Mouse (Mus musculus) liver, embryonic 15.5 days (tissue): ENCODE measurements at regions not wholly inside any gene's neighbourhood (a gene's known extent, or its start where the extent isn't known, plus 50 kb on each side); places are given as distances from the start of the nearest gene placed in this dataset.

ENCODE experiments used
- ATAC-seq: fragments of 200-750 bp; cut with Nextera tagmentation; 2 replicates; pipeline ENCODE4 v1.8.0; 2017; ENCODE audit warnings: moderate number of reproducible peaks, mild to moderate bottlenecking, moderate library complexity; ENCODE audit not compliant: insufficient read depth
- H3K27ac ChIP-seq: fragments of 300-500 bp; sonication (generic); replicated peaks from 2 replicates; pipeline ENCODE4 v1.5.1; 2015; ENCODE audit warnings: mild to moderate bottlenecking, inconsistent platforms
- H3K27me3 ChIP-seq: fragments of 300-500 bp; sonication (generic); 2 replicates; pipeline ENCODE4 v1.6.1; 2015; ENCODE audit warnings: mild to moderate bottlenecking, inconsistent platforms
- H3K36me3 ChIP-seq: fragments of 300-500 bp; sonication (generic); replicated peaks from 2 replicates; pipeline ENCODE4 v1.6.1; 2015; ENCODE audit warnings: moderate library complexity, mild to moderate bottlenecking, inconsistent platforms
- H3K4me1 ChIP-seq: fragments of 300-500 bp; sonication (generic); replicated peaks from 2 replicates; pipeline ENCODE4 v1.6.1; 2015; ENCODE audit warnings: inconsistent platforms
- H3K4me2 ChIP-seq: fragments of 300-500 bp; sonication (generic); 2 replicates; pipeline ENCODE4 v1.6.1; 2015; ENCODE audit warnings: moderate library complexity, mild to moderate bottlenecking, inconsistent platforms
- H3K4me3 ChIP-seq: fragments of 300-500 bp; sonication (generic); replicated peaks from 2 replicates; pipeline ENCODE4 v1.5.1; 2015; ENCODE audit warnings: mild to moderate bottlenecking, inconsistent platforms
- H3K9ac ChIP-seq: fragments of 300-500 bp; sonication (generic); 2 replicates; pipeline ENCODE4 v1.6.1; 2015; ENCODE audit warnings: moderate library complexity, mild to moderate bottlenecking, inconsistent platforms
- H3K9me3 ChIP-seq: fragments of 300-500 bp; sonication (generic); replicated peaks from 2 replicates; pipeline ENCODE4 v1.6.1; 2016; ENCODE audit warnings: inconsistent platforms
- WGBS: fragments of 180-500 bp; shearing (Covaris S2); methylation state at CpG from one replicate; pipeline ENCODE4 v1.1.7; 2015; ENCODE audit warnings: mixed read lengths; ENCODE audit not compliant: insufficient replicate concordance; 5-methylcytosine and 5-hydroxymethylcytosine counted together

GRCm38 (mm10) chrX:11435338-11435737, 107.7 kb downstream of the H2al1j start:
- no peaks in the 10 kb centered on the region for H3K4me1 ChIP-seq
- 54% methylated on average over 6 of the region's 6 CpGs for WGBS
- no peaks in the 10 kb centered on the region for H3K36me3 ChIP-seq
- H3K9ac ChIP-seq = no peak overlapping the region
- H3K4me3 ChIP-seq = no peak overlapping the region
- no peaks in the 10 kb centered on the region for H3K9me3 ChIP-seq
- H3K4me2 ChIP-seq = no peak overlapping the region
- no peak for ATAC-seq
- H3K27ac ChIP-seq = no peak overlapping the region
- H3K27me3 ChIP-seq = no peaks in the 10 kb centered on the region

- Histone ChIP-seq H3K4me2 (no peak overlapping the region), H3K9me3 (no peaks in the 10 kb centered on the region), H3K4me1 (no peaks in the 10 kb centered on the region), H3K27me3 (no peaks in the 10 kb centered on the region), H3K9ac (no peak overlapping the region), H3K36me3 (no peaks in the 10 kb centered on the region), H3K27ac (no peak overlapping the region), H3K4me3 (no peak overlapping the region)
- 51% methylated on average over 12 of the region's 12 CpGs for WGBS
- ATAC-seq = no peak
Measured at GRCm38 (mm10) chrX:11437151-11437944, 109.7 kb downstream of the H2al1j start.

GRCm38 (mm10) chrX:11443543-11443942, 115.9 kb downstream of the H2al1j start:
- no peaks in the 10 kb centered on the region for H3K27me3 ChIP-seq
- H3K4me1 ChIP-seq = no peaks in the 10 kb centered on the region
- no peaks in the 10 kb centered on the region for H3K9me3 ChIP-seq
- no peak overlapping the region for H3K4me3 ChIP-seq
- 27% methylated on average over 7 of the region's 7 CpGs for WGBS
- H3K4me2 ChIP-seq = no peak overlapping the region
- H3K36me3 ChIP-seq = no peaks in the 10 kb centered on the region
- no peak overlapping the region for H3K9ac ChIP-seq
- no peak for ATAC-seq
- H3K27ac ChIP-seq = no peak overlapping the region

- Histone ChIP-seq H3K4me2 (no peak overlapping the region), H3K27ac (no peak overlapping the region), H3K36me3 (no peaks in the 10 kb centered on the region), H3K4me3 (no peak overlapping the region), H3K4me1 (no peaks in the 10 kb centered on the region), H3K9me3 (no peaks in the 10 kb centered on the region), H3K27me3 (no peaks in the 10 kb centered on the region), H3K9ac (no peak overlapping the region)
- 47% methylated on average over 10 of the region's 10 CpGs for WGBS
- no peak for ATAC-seq
Measured at GRCm38 (mm10) chrX:11444261-11444725, 116.7 kb downstream of the H2al1j start.

GRCm38 (mm10) chrX:11448711-11449110, 121.1 kb downstream of the H2al1j start:
- no peak for ATAC-seq
- H3K9me3 ChIP-seq = no peaks in the 10 kb centered on the region
- no peak overlapping the region for H3K4me2 ChIP-seq
- no peaks in the 10 kb centered on the region for H3K36me3 ChIP-seq
- no peak overlapping the region for H3K27ac ChIP-seq
- H3K27me3 ChIP-seq = no peaks in the 10 kb centered on the region
- WGBS = 64% methylated on average over 4 of the region's 4 CpGs
- no peak overlapping the region for H3K9ac ChIP-seq
- no peak overlapping the region for H3K4me3 ChIP-seq
- no peaks in the 10 kb centered on the region for H3K4me1 ChIP-seq

GRCm38 (mm10) chrX:11458521-11458920, 130.9 kb downstream of the H2al1j start:
- Histone ChIP-seq H3K9me3 (no peaks in the 10 kb centered on the region), H3K4me3 (no peak overlapping the region), H3K9ac (no peak overlapping the region), H3K4me2 (no peak overlapping the region), H3K27ac (no peak overlapping the region), H3K27me3 (no peaks in the 10 kb centered on the region), H3K4me1 (no peaks in the 10 kb centered on the region), H3K36me3 (no peaks in the 10 kb centered on the region)
- WGBS = 45% methylated on average over 4 of the region's 4 CpGs
- ATAC-seq = no peak

GRCm38 (mm10) chrX:11463955-11464511, 136.4 kb downstream of the H2al1j start:
- no peak for ATAC-seq
- H3K4me2 ChIP-seq = no peak overlapping the region
- H3K36me3 ChIP-seq = no peaks in the 10 kb centered on the region
- no peak overlapping the region for H3K9ac ChIP-seq
- WGBS = 24% methylated on average over 3 of the region's 3 CpGs
- H3K4me1 ChIP-seq = no peaks in the 10 kb centered on the region
- no peak overlapping the region for H3K27ac ChIP-seq
- H3K4me3 ChIP-seq = no peak overlapping the region
- H3K9me3 ChIP-seq = no peaks in the 10 kb centered on the region
- H3K27me3 ChIP-seq = no peaks in the 10 kb centered on the region

GRCm38 (mm10) chrX:11466191-11466590, 138.6 kb downstream of the H2al1j start:
- no peak overlapping the region for H3K9ac ChIP-seq
- no peak overlapping the region for H3K4me2 ChIP-seq
- H3K9me3 ChIP-seq = no peaks in the 10 kb centered on the region
- no peak for ATAC-seq
- no peak overlapping the region for H3K4me3 ChIP-seq
- 62% methylated on average over 4 of the region's 4 CpGs for WGBS
- H3K27ac ChIP-seq = no peak overlapping the region
- no peaks in the 10 kb centered on the region for H3K27me3 ChIP-seq
- no peaks in the 10 kb centered on the region for H3K4me1 ChIP-seq
- no peaks in the 10 kb centered on the region for H3K36me3 ChIP-seq

GRCm38 (mm10) chrX:11479696-11480339, 152.2 kb downstream of the H2al1j start:
- no peak for ATAC-seq

GRCm38 (mm10) chrX:11482141-11482540, 154.5 kb downstream of the H2al1j start:
- no peak for ATAC-seq
- Histone ChIP-seq H3K4me2 (no peak overlapping the region), H3K36me3 (no peaks in the 10 kb centered on the region), H3K4me1 (no peaks in the 10 kb centered on the region), H3K9ac (no peak overlapping the region), H3K9me3 (no peaks in the 10 kb centered on the region), H3K27me3 (no peaks in the 10 kb centered on the region), H3K27ac (no peak overlapping the region), H3K4me3 (no peak overlapping the region)
- 57% methylated on average over 7 of the region's 7 CpGs for WGBS

More at GRCm38 (mm10) chrX:11479696-11480339, 152.2 kb downstream of the H2al1j start:
- no peaks in the 10 kb centered on the region for H3K9me3 ChIP-seq
- no peak overlapping the region for H3K27ac ChIP-seq
- H3K27me3 ChIP-seq = no peaks in the 10 kb centered on the region
- 61% methylated on average over 16 of the region's 16 CpGs for WGBS
- no peaks in the 10 kb centered on the region for H3K4me1 ChIP-seq
- no peaks in the 10 kb centered on the region for H3K36me3 ChIP-seq
- H3K9ac ChIP-seq = no peak overlapping the region
- H3K4me2 ChIP-seq = no peak overlapping the region
- no peak overlapping the region for H3K4me3 ChIP-seq

- H3K4me1 ChIP-seq = no peaks in the 10 kb centered on the region
- ATAC-seq = no peak
- no peak overlapping the region for H3K4me3 ChIP-seq
- 0 out of 2 replicates have a peak, but pooled peaks cover 4% of the 10 kb centered on the region for H3K27me3 ChIP-seq
- no peak overlapping the region for H3K9ac ChIP-seq
- WGBS = 47% methylated on average over 2 of the region's 2 CpGs
- no peaks in the 10 kb centered on the region for H3K9me3 ChIP-seq
- H3K4me2 ChIP-seq = no peak overlapping the region
- no peaks in the 10 kb centered on the region for H3K36me3 ChIP-seq
- H3K27ac ChIP-seq = no peak overlapping the region
Measured at GRCm38 (mm10) chrX:11486588-11486987, 159.0 kb downstream of the H2al1j start.
